Mouse (Mus musculus): ENCODE measurements around the gene Pde6b.

- TF ChIP-seq CTCF (IDR thresholded peaks at IDR 0.05), result no peak
- no peak for TF ChIP-seq EP300 (IDR thresholded peaks at IDR 0.05)
Observed at GRCm38 (mm10) chr5:108367871-108368332, 20.3 kb upstream of the Pde6b start, which contains the start of gene Gm42517.

Measured in lung, postnatal 0 days (tissue).